Mouse (Mus musculus) embryo, embryonic 11 days (tissue): ENCODE measurements around the gene Atp2c2.
A peak's percentile ranks its signal among the peaks of the same experiment; 100 is the strongest.

Source experiments
- DNase-seq: peaks from one replicate; pipeline ENCODE4 v3.0.0-alpha.2; 2015

The Atp2c2 gene

DNA sequence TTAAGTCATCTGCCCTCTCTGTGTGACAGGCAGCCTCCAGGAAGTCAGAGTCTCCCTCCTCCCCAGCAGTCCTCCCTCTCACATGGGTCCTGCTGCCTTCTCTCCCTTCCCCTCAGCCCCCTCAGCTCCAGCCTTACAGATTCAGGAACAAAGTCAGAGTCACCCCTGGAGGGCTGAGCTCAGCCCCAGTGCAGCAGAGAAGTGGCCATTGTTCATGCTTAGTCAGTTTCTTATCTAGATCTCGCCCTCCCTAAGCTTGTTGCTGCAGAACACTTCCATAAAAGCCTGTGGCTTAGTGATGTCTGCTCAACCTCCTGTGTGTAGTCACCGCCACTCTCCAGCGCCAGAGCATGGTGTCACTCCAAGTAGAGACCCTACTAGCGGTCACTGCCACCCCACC, 44.8 kb downstream of the Atp2c2 start:
- no peak for DNase-seq

DNA sequence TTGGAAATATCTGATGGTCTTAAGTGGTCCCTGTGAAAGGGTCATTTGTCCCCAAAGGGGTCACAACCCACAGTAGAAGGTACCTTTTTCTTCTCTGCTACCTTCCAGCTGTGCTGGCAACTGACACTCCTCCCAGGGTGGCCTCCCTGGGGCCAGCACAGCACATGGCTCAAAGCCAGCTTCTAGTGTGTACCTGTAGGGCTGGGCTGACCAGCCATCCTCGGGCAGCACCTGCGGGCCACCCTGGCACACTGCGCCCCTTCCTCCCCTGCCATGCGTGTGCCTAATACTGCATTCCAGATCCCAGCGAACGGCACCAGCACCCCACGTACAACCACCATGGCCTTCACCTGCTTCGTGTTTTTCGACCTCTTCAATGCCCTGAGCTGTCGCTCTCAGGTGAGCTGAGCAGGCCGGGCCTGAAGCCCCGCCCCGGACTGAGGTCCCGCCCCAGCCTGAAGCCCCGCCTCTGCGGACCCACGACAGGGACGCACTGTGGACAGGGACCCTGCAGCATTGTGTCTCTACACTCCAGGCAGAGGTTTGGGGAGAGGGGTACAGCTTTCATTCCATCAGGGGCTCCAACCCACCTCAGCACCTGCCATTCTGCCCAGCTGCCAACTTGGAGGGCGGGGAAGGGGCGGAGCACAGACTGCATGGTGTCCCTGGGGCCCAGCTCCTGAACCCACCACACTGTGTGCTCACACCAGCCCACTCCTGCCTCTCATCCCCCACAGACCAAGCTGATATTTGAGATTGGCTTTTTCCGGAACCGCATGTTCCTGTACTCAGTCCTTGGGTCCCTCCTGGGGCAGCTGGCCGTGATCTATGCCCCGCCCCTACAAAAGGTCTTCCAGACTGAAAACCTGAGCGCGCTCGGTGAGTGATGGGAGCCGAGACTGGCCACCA, 55.7 kb downstream of the Atp2c2 start:
- peak; percentile 19 for DNase-seq

DNA sequence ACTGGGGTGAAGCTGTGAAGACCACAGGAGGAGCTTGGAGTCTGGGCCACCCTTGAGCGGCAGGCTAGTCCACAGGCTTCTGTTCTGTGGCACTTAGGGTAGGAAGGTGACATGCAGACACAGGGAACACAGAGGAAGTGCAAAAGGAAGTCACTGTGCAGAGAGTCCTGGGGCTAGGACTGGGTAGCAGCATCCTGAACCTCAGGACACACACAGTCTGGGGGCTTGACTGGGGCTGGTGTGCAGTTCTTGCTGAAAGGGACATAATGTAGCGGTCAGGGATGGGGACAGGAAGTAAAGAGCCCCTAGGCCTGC, 56.3 kb downstream of the Atp2c2 start:
- no peak for DNase-seq

- DNase-seq = no peak
These were observed 56.7 kb downstream of the Atp2c2 start for GRCm38 (mm10) chr8:119756538-119756937.

DNA sequence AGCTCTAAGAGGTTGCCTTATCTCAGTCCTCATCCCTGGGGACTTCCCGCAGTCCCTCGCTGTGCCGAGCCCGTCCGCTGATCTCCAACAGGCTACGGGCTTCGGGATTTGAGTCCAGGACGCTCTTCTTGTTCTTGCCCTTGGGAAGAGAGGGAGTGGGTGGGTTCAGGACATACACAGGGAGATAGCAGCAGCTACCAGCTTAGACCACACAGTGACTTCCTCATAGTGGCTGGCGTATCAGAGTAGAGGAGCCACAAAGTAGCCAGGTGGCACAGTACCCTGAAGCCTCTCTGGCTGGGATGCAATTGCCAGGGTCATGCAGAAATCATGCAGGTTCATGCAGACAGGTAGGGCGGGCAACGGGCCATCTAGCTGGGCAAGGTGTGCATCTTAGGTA, 61.9 kb downstream of the Atp2c2 start:
- DNase-seq = no peak

DNA sequence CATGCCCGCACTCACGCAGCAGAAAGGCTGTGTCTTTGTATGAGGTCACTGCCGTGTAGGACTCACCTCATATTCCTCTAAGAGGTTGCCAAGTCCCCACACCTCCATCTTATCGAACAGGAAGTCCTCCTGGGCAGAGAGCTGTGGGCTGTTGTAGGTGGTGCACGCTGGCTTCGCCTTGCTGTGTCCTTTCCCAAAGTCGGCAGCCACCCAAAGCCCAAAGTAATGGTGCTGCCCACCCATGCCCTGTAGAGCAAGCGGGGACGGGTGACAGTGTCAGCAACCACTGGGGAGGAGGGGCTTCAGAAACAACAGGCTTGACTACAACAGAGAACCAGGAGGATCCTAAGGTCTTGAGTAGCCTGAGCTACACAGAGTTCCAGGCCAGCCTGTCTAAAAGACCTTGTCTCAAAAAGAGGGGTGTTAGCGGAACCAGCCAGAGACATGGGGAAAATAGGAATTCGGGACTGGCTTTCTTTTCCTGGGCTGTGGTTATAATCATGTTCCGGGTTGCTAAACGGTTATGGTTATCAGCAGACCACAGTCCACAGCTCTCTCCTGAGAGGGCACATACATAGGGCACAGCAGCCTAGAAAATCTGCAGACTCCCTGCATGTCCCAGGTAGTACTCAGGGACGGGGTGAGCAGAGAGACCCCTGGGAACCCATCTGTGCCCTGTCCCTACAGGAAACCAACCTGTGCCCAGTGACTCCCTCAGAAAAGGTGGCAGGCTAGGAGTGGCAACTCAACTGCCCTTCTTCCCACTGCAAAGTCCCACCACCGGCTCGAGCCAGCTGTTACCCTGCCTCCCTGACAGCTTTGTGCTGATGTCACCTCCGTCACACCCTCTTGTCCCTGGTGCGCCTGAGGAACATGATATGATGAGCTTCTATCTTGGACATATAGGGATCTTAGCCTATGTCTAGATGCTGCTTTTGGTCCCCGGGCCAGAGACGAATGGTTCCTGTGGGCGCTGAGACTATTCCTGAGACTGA, 62.7 kb downstream of the Atp2c2 start:
- no peak for DNase-seq

- DNase-seq = no peak
These were observed 65.5 kb downstream of the Atp2c2 start for GRCm38 (mm10) chr8:119765311-119765710.

GRCm38 (mm10) chr8:119765761-119766444, 66.1 kb downstream of the Atp2c2 start:
- no peak for DNase-seq

DNA sequence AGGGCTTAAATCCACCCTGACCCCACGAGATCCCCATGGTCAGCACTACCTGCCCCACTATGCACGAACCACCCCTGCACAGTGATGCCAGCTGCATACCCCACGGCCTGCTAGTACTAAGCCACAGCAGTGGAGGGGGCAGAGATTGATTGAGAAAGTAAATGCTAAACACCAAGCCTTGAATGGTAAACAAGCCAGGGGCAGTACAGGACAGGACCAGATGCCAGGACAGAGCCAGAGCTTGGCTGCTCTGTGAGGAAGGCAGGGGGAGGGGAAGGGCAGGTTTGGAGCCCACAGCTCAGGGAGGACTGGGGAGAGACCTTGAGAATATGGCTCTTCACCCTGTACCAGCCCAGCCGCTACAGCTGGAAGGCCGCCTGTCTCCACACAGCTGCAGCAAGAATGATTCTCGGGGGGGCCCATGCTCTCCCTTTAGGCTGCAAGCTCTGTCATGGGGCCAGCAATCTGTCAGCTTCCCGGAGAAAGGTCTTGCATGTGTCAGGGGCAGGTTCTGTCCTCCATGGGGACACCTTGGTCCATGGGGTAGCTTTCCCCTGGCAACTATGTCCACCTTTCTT, 76.9 kb downstream of the Atp2c2 start:
- DNase-seq = no peak

- peak; percentile 55 for DNase-seq
These were observed 78.0 kb downstream of the Atp2c2 start for GRCm38 (mm10) chr8:119777765-119778164.

DNA sequence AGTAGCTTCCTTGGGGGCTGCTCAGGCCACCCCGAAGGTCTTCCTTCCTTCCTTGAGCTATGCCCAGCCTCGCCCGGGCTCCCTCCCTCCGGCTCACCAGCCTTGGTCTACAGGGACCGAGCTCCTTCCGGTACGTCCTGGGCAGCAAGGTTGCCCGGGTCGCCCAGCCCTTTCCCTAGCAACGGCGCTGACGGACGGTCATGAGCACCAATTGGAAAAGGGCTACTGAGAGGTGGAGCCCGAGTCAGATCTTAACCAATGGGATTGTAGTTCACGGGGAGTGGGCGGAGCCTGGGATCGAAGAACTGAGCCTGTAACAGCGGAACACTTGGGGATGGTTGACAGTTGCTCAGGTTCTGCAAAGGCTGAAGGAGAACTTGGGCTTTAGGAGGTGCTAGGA, 78.5 kb downstream of the Atp2c2 start, which contains the start of gene Tldc1:
Gene Tldc1, minus strand, starts transcription at position 154 of the 400 bp plus-strand sequence.
- peak; percentile 98 for DNase-seq

DNA sequence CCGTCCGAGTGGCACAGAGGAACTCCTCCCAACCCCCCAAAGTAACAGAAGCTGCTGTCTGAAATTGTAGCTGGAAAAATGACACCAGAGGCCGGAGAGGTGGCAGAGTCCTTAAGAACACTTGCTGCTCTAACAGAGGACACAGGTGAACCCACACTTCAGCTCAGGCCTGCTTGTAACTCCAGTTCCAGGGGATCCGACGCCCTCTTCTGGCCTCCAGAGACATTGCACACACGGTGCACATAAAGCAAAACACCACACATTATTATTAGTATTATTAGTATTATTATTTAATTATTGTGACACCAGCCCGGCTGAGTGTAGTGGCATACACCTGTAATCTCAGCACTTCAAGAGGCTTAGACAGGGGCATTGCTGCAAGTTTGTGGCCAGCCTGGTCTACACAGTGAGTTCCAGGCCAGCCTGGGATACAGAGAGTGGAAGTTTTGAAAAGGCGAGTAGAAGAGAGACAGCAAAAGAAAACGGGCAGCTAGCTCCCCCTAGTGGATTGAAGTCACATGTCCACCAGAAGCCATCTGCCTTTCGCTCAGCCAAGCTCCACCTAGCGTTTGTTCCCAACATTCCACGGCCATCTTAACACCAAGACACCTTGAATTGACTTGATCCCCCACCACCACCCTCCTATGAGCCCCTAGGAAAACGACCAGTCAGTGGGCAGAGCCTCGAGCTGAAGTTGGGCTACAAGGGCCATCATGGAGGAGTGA, 79.4 kb downstream of the Atp2c2 start:
- peak; percentile 88 for DNase-seq

DNA sequence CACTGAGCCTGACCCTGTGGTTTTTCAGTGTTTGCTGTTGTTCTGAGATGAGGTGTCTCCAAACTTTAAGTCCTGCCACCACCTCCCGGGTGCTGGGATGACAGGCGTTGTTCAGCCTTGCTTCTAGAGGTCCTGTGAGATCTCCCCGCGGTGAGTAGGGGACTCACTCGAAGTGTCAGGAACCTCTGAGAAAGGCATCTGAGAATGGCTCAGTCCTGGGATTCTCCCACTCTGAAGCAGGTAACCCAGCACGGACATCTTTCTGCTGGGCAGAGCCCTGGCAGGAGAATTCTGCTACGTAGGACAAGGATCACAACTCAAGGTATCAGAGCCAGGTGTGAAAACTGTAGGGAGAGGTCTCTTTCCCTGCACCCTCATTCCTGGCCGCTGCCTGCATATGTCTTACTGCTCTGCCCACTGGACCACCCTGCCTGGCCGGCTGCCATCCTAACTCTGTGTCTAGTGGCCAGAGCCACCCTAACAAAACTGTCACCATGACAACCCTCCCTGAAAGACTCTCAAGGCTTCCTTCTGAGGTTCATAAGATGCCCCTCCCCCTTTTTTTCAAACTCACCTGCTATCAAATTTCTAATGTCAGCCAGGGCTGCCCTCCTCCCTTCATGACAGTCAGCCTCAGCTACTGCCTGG, 80.7 kb downstream of the Atp2c2 start:
- no peak for DNase-seq

DNA sequence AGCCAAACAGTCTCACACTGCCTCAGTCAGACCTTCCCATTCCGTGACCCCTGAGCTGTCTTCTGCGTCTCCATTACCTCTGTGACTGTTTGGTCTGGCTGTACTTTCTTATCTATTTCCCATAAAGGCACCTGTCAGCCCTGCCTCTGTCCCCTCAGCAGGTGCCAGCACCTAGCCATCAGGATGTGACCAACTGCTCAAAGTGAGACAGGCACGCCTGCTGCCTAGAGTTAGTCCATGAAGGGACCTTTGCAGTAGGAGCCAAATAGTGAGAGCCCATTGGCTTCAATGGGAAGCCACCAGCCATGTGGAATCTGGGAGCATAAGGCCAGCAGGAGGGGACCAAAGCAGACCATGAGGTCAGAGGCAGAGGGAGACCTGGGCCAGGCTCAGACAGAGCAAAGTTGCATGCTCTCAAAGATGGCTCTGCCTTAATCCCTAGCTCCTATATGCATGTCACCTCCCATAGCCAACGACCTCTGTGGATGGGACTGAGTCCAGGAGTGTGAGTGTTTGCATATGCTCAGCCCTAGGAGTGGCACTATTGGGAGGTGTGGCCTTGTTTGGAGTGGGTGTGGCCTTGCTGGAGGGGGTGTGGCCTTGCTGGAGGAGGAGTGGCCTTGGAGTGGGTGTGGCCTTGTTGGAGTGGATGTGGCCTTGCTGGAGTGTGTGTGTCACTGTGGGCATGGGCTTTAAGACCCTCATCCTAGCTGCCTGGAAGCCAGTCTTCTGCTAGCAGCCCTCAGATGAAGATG, 81.5 kb downstream of the Atp2c2 start:
- DNase-seq = no peak

GRCm38 (mm10) chr8:119782715-119783114, 82.9 kb downstream of the Atp2c2 start:
- peak; percentile 86 for DNase-seq

GRCm38 (mm10) chr8:119783579-119783978, 83.8 kb downstream of the Atp2c2 start:
- DNase-seq = no peak

GRCm38 (mm10) chr8:119784141-119784574, 84.3 kb downstream of the Atp2c2 start:
- DNase-seq = no peak

DNA sequence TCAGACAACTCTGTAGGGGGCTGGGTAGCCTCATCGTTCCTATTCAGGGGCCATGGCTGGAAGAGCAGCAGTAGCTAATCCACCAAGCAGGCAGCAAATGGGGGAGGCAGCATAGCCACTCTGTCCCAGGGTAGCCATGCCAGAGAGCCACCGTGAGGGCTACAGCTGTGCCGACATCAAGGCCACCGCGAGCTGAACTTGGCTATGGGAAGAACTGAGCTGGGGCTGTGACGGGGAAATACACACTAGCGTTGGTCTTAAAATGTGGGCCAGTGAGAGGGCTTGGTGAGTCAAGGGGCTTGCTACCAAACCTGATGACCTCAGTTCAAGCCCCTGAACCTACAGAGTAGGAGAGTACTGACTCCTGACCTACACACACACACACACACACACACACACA, 84.9 kb downstream of the Atp2c2 start:
- DNase-seq = no peak

- peak; percentile 51 for DNase-seq
These were observed 86.1 kb downstream of the Atp2c2 start for GRCm38 (mm10) chr8:119785764-119786405.

DNA sequence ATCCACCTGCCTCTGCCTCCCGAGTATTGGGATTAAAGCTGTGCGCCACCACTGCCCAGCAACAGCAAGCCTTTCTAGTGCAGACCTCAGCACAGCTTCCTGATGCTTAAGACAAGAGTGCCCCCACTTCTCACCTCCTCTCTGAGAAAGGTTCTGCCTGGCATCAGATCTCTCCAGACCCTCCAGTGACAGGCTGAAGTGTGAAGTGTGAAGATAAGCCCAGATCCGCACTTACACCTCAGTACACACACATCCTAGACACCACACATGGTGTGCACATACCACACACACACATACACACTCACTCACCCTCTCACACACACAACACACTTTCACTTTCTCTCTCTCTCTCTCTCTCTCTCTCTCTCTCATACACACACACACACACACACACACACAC, 87.1 kb downstream of the Atp2c2 start:
- DNase-seq = no peak
